Mouse (Mus musculus): ENCODE data around the gene Etl4.

- TF ChIP-seq CTCF (IDR thresholded peaks at IDR 0.05; ENCODE audit: low read depth) (no peak), EP300 (IDR thresholded peaks at IDR 0.05; ENCODE audit: low read depth) (no peak)
Observed at GRCm38 (mm10) chr2:20723990-20724745, 814.6 kb downstream of the Etl4 start.

Data from heart, postnatal 0 days (tissue).